Mouse (Mus musculus): ENCODE measurements around the gene Ecm1. TPM values are rescaled to one million over a fixed set of nuclear protein-coding genes. Genes with fewer than 3 reads are reported as not detected.

Ecm1 gene
- total and polyA plus RNA-seq, 2 experiments, result 48.1 to 374 TPM

- H3K27ac ChIP-seq (replicated peaks; ENCODE audit: insufficient read depth, low read depth, low read length), result no peak overlapping the region
- no peak for DNase-seq (ENCODE audit: extremely low read depth, low read depth, low spot score)
- TF ChIP-seq POLR2A (IDR thresholded peaks at IDR 0.05; ENCODE audit: extremely low read depth, insufficient read depth, low read length), result no peak
- TF ChIP-seq CTCF (IDR thresholded peaks at IDR 0.05; ENCODE audit: low read depth, low read length), result no peak
- peaks cover 17% of the 10 kb centered on the region for H3K36me3 ChIP-seq (ENCODE audit: control insufficient read depth, insufficient read depth, low read length)
- H3K27me3 ChIP-seq (ENCODE audit: control insufficient read depth, insufficient read depth, low read length), result no peaks in the 10 kb centered on the region
- H3K9ac ChIP-seq (ENCODE audit: low read depth, low read length), result no peak overlapping the region
- no peak overlapping the region for H3K4me3 ChIP-seq (ENCODE audit: insufficient read depth, low read depth, low read length)
- H3K79me2 ChIP-seq (ENCODE audit: control insufficient read depth, insufficient read depth, low read length), result no peaks in the 10 kb centered on the region; the same call in 1 of the 2 replicates
- no peaks in the 10 kb centered on the region for H3K4me1 ChIP-seq (ENCODE audit: control insufficient read depth, insufficient read depth, low read length)
- WGBS, result 81% methylated on average over 4 of the region's 4 CpGs
These were observed 22.4 kb upstream of the Ecm1 start for GRCm38 (mm10) chr3:95761771-95762170.

- H3K4me1 ChIP-seq (ENCODE audit: control insufficient read depth, insufficient read depth, low read length), result no peaks in the 10 kb centered on the region
- no peak overlapping the region for H3K4me3 ChIP-seq (ENCODE audit: insufficient read depth, low read depth, low read length)
- no peak for DNase-seq (ENCODE audit: extremely low read depth, low read depth, low spot score)
- no peak overlapping the region for H3K9ac ChIP-seq (ENCODE audit: low read depth, low read length)
- H3K36me3 ChIP-seq (ENCODE audit: control insufficient read depth, insufficient read depth, low read length), result peaks cover 8% of the 10 kb centered on the region; the same call in 1 of the 2 replicates
- H3K27ac ChIP-seq (replicated peaks; ENCODE audit: insufficient read depth, low read depth, low read length), result no peak overlapping the region
- TF ChIP-seq CTCF (IDR thresholded peaks at IDR 0.05; ENCODE audit: low read depth, low read length), result no peak
- no peak for TF ChIP-seq POLR2A (IDR thresholded peaks at IDR 0.05; ENCODE audit: extremely low read depth, insufficient read depth, low read length)
- no peaks in the 10 kb centered on the region for H3K27me3 ChIP-seq (ENCODE audit: control insufficient read depth, insufficient read depth, low read length)
- H3K79me2 ChIP-seq (ENCODE audit: control insufficient read depth, insufficient read depth, low read length), result no peaks in the 10 kb centered on the region; the same call in 1 of the 2 replicates
These were observed 21.3 kb upstream of the Ecm1 start for GRCm38 (mm10) chr3:95760656-95761055.

GRCm38 (mm10) chr3:95760106-95760505 is 20.7 kb upstream of the Ecm1 start, which contains the start of gene Tars2:
Gene Tars2 (minus strand): TSS chr3:95760206.
- Histone ChIP-seq H3K27ac (replicated peaks; ENCODE audit: insufficient read depth, low read depth, low read length) (no peak within 1 kb of the TSS), H3K36me3 (ENCODE audit: control insufficient read depth, insufficient read depth, low read length) (peaks cover 5% of the 10 kb centered on the region; the same call in 1 of the 2 replicates), H3K4me1 (ENCODE audit: control insufficient read depth, insufficient read depth, low read length) (no peaks in the 10 kb centered on the region), H3K4me3 (ENCODE audit: insufficient read depth, low read depth, low read length) (no peak within 1 kb of the TSS), H3K27me3 (ENCODE audit: control insufficient read depth, insufficient read depth, low read length) (no peaks in the 10 kb centered on the region), H3K9ac (ENCODE audit: low read depth, low read length) (no peak within 1 kb of the TSS), H3K79me2 (ENCODE audit: control insufficient read depth, insufficient read depth, low read length) (no peaks in the 10 kb centered on the region; the same call in 1 of the 2 replicates)
- TF ChIP-seq CTCF (IDR thresholded peaks at IDR 0.05; ENCODE audit: low read depth, low read length) (no peak), POLR2A (IDR thresholded peaks at IDR 0.05; ENCODE audit: extremely low read depth, insufficient read depth, low read length) (no peak)
- DNase-seq (ENCODE audit: extremely low read depth, low read depth, low spot score), result no peak
- 89% methylated on average over 6 of the region's 6 CpGs for WGBS

GRCm38 (mm10) chr3:95758467-95759218 is 19.3 kb upstream of the Ecm1 start:
- no peak for DNase-seq (ENCODE audit: extremely low read depth, low read depth, low spot score)
- H3K4me3 ChIP-seq (ENCODE audit: insufficient read depth, low read depth, low read length), result no peak overlapping the region
- H3K27ac ChIP-seq (replicated peaks; ENCODE audit: insufficient read depth, low read depth, low read length), result no peak overlapping the region
- no peaks in the 10 kb centered on the region for H3K36me3 ChIP-seq (ENCODE audit: control insufficient read depth, insufficient read depth, low read length)
- TF ChIP-seq CTCF (IDR thresholded peaks at IDR 0.05; ENCODE audit: low read depth, low read length), result no peak
- TF ChIP-seq POLR2A (IDR thresholded peaks at IDR 0.05; ENCODE audit: extremely low read depth, insufficient read depth, low read length), result no peak
- no peak overlapping the region for H3K9ac ChIP-seq (ENCODE audit: low read depth, low read length)
- H3K4me1 ChIP-seq (ENCODE audit: control insufficient read depth, insufficient read depth, low read length), result no peaks in the 10 kb centered on the region
- WGBS, result 49% methylated on average over 9 of the region's 9 CpGs
- H3K27me3 ChIP-seq (ENCODE audit: control insufficient read depth, insufficient read depth, low read length), result no peaks in the 10 kb centered on the region
- H3K79me2 ChIP-seq (ENCODE audit: control insufficient read depth, insufficient read depth, low read length), result no peaks in the 10 kb centered on the region; the same call in 1 of the 2 replicates

- TF ChIP-seq CTCF (IDR thresholded peaks at IDR 0.05; ENCODE audit: low read depth, low read length), result no peak
- no peak for TF ChIP-seq POLR2A (IDR thresholded peaks at IDR 0.05; ENCODE audit: extremely low read depth, insufficient read depth, low read length)
- peaks cover 2% of the 10 kb centered on the region; the same call in 1 of the 2 replicates for H3K36me3 ChIP-seq (ENCODE audit: control insufficient read depth, insufficient read depth, low read length)
- no peak overlapping the region for H3K9ac ChIP-seq (ENCODE audit: low read depth, low read length)
- WGBS, result 73% methylated on average over 2 of the region's 2 CpGs
- H3K27ac ChIP-seq (replicated peaks; ENCODE audit: insufficient read depth, low read depth, low read length), result no peak overlapping the region
- no peaks in the 10 kb centered on the region for H3K4me1 ChIP-seq (ENCODE audit: control insufficient read depth, insufficient read depth, low read length)
- no peaks in the 10 kb centered on the region for H3K27me3 ChIP-seq (ENCODE audit: control insufficient read depth, insufficient read depth, low read length)
- no peak overlapping the region for H3K4me3 ChIP-seq (ENCODE audit: insufficient read depth, low read depth, low read length)
- DNase-seq (ENCODE audit: extremely low read depth, low read depth, low spot score), result no peak
- H3K79me2 ChIP-seq (ENCODE audit: control insufficient read depth, insufficient read depth, low read length), result no peaks in the 10 kb centered on the region; the same call in 1 of the 2 replicates
These were observed 17.4 kb upstream of the Ecm1 start for GRCm38 (mm10) chr3:95756808-95757207.

Measured in liver, adult 2 months (tissue).